Mouse (Mus musculus): ENCODE results near the gene Fam240a. TPM values are rescaled to one million over a fixed set of nuclear protein-coding genes. Genes with fewer than 3 reads are reported as not detected.

The Fam240a gene
- total RNA-seq, 4 experiments from 2014 or later = not detected

DNA sequence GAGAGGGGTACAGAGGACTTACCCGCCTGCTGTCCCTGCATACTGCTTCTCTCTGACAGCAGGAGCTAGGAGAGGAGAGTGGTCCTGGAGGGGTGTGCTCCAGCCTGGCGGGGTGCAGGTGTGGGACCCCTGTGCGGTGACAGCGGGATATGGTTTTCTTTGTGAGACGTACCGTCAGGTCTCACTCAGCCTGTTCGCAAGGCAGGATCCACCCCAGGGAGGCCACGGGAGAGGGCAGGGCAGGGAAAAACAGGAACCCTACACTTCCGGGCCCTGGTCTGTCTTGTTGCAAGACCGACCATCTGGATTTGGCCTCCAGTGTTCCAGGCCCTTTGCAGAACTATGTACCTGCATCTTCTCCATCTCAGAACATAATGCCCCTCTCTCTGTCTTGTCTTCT is 23.2 kb downstream of the Fam240a start:
- no peak for DNase-seq (ENCODE audit: low spot score)

DNA sequence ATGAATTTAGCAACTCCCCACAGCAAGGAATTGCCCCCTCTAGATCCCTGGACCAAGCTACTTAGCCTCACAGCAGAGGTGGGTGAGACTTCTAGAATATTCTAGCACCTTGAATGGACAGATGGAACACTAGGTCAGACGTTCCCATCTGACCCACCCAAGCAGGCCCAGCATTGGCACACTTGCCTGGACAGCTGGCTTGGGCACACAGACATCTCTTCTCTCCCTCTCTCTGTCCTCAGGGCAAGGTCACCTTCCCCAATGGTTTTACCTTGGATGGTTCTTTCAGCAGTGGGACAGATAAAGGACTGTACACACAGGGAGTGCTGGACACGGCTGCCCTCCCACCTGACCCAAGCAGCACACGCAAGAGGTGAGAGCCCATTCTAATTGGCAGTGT is 24.1 kb downstream of the Fam240a start:
- no peak for DNase-seq (ENCODE audit: low spot score)

DNA sequence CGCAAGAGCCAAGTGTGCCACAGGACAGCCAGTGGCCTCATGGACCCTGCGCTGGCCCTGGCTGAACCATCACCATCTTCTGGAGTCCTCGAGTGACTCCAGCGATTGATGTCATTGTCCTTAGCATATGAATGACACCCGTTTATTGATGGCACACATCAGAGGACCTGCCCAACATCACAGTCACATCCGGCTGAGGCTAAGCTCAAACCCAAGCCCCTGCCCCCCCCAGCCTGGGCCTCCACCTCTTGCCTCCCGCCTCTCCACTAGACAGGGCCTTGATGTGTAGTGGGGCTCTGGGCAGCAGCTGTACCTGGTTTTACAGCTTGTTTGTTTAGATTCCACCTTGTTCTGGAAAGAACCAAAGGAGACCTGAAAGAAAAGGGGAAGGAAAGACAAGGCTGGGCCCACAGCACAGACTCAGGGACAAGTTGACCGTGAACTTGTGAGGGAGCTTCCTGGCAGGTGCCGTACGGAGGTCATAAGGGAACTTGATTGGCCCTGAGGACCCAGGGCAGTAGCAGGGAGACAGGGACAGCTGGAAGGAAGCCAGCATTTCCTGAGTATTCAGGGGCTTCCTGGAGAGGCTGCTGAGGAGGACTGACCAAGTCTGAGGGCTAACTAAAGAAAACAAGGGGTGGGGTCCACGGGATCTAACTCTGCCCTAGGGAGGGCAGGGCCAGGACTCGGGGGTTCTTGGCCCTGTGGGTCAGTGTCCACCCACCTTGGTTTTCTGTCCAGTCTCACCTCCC is 25.4 kb downstream of the Fam240a start:
- peak; percentile 39 for DNase-seq (ENCODE audit: low spot score)

DNA sequence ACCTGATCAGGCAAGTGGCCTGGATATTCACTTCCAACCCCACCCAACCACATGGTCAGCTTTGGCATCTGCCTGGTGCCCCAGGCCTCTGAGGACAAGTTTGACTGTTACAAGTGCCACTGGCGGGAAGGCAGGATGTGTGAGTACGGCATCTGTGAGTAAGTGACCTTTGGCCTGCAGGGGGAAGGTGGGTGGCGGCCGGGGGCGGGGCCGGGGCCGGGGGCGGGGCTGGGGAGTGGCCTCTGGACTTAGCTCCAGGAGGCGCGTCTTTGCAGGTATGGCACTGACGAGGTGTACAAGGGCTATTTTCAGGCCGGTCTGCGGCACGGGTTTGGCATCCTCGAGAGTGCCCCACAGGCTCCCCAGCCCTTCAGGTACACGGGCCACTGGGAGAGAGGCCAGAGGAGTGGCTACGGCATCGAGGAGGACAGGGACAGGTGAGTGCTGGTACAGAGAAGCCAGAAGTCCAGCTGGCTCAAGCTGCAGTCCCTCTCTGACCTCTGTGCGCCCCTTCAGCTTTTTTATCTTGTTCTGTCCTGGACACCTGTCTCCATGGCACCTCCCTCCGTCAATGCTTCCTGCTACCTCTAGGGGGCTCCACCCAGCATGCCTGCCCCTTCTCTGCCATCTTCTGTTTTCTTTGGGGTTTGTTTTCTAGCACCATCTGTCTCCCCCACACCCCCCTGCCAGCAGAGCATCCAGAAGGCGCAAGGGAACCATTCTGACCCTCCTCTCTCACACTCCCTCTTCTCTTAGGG is 26.5 kb downstream of the Fam240a start:
- no peak for DNase-seq (ENCODE audit: low spot score)

DNA sequence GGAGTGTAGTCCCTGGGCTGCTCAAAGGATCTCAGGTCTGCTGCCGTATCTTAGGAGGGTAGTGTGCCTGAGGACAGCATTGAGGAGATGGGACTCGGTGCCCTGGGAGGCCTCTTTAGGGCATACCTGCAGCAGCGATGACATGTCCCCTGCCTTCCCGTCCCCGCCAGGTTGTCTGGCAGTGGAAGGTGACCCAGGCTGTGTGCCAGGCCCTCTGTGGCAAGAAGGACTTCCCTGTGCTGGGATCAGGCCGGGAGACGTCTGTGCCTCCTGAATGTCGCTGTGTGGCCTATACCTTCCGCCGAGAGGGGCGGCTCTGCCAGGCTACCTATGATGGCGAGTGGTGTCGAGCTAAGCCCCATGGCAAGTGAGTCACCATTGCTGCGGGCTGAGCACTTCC is 27.7 kb downstream of the Fam240a start:
- no peak for DNase-seq (ENCODE audit: low spot score)

DNA sequence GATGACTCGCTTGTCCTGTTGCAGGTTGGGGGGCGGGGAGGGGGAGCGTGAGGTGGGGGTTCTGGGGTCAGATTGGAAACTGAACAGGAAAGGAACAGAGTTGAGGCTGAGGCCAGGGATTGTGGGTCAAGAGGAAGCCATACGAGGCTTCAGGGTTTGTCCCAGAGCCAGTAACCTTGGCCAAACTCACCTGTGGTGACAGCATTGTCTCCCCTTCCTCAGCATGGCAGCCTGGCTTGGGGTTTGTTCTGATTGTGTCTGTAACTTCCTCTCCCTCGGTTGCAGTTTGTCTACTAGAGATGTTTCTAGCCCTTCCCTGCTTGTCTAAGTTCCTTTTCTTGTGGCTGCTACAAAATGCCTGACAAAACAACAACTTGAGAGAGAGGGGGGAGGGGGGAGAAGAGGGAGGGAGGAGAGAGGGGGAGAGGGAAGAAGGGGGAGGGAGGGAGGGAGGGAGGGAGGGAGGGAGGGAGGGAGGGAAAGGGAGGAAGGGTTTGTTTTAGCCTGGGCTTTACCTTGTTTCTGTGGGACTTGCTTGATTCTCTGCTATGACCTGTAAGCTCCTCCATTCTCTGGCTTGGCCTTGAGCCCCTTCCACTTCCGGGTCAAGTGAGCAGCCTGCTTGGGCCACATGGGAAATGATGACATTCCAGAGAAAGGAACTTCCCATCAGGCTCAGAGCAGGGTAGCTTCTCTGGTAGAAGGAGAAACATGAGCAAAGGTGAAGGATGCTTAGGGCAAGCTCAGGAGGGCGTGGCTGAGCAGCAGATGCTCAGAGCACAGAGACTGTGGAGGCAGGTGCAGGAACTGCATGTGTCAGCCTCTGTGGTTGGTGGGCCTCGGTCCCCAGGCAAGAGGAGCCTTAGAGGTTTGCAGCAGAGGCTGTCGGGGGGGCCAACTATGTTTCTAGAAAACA is 29.0 kb downstream of the Fam240a start:
- DNase-seq (ENCODE audit: low spot score) = no peak

DNA sequence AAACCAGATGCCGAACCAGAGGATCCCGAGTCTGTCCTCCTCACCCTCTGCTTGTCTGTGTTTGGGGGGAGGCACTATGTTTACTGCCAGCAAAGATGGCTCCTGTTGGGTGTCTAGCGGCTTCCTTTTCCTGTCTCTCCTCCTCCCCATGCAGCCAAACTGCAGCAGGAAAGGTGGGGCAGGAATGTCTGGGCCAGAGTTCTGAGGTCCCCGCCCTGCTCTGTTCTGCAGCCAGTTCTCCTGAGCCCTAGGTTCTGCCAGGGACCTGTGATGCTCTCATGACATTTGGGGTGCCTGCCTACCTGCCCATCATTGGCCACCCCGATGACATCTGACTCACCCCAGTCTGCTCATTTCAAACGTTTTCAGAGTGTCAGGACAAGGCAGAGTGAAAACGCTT is 34.7 kb downstream of the Fam240a start:
- DNase-seq (ENCODE audit: low spot score) = peak; percentile 75

DNA sequence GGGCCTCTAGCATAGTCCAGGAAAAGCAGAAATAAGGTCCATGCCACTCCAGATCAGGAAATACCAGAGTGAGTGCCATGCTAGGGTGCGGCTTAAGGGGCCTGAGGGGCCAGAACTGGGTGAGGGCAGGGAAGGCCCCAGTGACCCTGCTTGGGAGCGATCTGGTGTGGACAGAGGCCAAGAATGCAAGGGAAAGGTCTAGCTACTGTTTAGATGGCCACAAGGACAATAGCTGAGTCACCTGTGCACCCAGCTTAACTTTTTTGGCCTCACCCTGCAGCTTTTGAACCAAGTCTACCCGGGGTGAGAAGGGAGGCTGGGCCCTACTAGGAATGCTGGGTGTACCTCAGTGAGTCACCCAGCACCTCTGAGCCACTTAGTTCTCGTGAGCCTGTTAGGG is 35.9 kb downstream of the Fam240a start:
- no peak for DNase-seq (ENCODE audit: low spot score)

DNA sequence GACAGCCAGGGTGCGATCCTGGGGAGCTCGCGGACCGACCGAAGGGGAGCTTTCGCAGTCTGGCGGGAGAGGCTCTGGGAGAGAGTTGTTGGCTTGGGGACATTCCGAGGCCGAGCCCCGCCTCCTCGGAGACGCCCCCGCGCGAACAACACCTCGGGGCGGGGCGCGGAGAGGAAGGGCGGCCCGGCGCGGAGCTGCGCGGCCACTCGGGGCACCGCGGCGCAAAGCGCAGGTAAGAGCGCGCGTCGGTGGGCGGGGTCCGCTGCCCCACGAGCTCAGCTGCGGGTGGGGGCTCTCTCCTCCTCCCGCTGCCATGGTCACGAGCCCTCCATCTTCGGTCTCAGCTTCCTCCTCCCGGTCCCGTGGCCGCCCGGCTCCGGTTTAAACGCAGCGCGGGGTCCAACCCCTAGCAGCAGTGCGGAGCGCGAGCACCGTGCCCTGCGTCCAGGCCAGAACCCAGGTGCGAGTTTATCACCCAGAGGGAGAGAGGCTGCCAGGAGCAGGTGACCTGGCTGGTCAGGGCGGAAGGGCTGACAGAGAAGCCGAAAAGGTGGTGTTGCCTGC is 36.6 kb downstream of the Fam240a start, which contains the start of gene Tmie:
Gene Tmie (minus strand): TSS at position 116 of the 564 bp plus-strand sequence.
- DNase-seq (ENCODE audit: low spot score) = peak; percentile 83

DNA sequence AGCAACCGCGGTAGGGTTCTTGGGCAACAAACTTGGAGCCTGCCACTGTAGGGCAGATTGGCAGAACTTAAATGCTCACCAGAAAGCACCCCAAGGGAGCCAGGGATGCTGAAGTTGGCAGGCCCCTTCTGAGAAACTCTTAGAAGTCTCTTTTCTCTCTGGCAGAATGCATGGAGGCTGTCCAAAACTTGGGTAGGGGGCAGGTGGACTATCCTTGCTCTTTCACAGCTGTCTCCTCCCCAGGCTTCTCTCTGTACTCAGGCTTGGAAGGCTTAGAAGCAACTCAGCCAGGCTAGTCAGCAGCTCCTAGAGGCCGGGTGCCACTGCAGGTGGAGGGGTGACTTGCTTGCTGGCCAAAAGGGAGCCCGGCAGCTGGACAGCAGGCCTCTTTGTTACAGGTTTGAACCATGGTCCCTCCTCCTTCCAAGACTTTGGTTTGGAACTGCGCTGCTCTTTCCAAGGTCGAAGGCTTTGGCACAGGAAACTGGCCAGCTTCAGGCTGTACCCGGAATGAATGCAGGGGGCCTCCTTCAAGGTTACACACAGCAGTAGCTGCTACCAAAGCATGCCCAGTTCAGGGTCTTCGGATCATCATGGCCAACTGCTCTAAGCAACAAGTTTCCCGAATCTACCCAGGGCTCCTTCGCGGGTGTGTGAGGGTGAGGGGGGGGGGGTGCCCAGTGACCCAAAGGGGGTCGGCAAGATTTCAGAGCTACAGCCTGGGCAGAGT is 37.3 kb downstream of the Fam240a start, which contains the start of gene Als2cl:
Gene Als2cl (plus strand): TSS at position 680 of the 730 bp plus-strand sequence.
- peak; percentile 35 for DNase-seq (ENCODE audit: low spot score)

DNA sequence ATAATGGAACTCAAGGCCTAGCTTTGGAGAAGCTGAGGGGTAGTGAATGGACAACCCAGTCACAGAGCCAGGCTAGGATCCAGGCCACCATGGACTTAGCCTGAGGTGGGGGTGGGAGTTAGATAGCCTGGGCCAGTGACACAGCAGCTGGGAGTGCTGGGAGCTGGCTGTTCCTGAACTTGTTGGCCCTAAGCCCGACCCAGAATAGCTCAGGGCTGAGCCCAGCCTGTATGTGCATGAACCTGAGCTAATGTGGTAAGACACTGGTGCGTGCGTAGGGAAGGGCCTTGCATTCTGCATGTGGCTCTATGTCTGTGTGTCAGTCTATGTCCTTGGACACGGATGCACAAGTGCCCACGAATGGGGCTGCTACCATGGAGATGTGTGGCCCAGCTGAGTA is 38.8 kb downstream of the Fam240a start:
- peak; percentile 85 for DNase-seq (ENCODE audit: low spot score)

DNA sequence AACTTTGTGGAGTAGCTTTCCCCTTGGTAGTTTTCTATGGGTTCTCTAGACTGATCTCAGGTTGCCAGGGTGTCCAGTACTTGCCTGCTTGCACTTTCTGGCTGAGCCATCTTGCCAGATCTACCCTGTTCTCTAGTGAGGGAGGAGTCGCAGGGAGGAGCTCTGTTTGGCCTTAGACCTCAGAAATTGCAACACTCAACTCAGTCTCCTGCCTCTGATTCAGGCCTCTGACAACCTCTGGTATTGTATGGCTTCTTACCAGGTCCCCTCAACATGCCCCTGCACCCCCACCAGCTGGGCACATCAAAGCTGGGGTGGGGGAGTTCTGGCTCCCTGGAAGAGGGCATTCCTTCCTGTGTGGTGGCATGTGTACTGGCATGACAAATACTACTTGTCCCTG is 39.3 kb downstream of the Fam240a start:
- no peak for DNase-seq (ENCODE audit: low spot score)

DNA sequence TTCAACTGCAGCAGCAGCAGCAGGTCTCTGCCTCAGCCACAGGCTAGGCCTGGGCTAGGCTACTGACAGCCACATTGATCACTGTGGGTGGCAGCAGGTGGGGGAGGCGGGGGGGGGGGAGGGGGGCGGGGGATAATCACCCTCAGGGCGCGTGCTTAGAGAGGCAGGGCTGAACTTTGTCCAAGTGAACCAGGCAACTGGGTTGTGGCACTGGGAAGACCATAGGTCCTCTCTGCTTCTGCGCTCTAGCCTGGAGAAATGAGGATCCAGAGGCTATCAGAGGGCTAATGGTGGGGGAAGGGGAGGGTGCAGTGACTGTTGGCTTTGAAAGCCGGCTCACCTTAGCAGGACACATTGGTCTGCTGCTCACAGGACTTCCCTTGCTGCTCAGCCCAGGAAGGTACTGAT is 41.4 kb downstream of the Fam240a start:
- no peak for DNase-seq (ENCODE audit: low spot score)

DNA sequence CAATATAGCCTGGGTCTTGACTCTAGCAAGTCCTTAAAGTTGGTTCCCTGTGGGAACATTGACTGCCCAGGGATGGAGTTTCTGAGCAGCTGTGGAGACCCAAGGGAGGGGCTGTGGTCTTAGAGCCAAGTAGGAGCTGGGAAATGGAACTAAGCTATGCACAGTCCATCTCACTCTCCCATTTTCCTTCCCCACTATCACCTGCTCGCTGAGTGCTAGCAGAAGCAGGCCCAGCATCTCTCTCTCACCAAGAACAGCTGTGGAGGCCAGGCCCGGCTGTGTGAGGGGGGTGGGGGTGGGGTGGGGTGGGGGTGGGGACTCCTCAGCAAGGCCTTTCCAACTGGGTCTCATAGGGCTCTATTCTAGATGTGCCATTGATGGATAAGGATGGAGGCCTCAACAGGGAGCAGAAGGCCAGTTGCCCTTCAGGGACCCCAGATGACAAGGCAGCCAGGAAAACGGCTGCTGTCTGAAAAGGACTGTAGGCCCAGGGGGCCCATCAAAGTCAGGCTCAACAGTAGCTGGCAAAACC is 41.9 kb downstream of the Fam240a start:
- no peak for DNase-seq (ENCODE audit: low spot score)

DNA sequence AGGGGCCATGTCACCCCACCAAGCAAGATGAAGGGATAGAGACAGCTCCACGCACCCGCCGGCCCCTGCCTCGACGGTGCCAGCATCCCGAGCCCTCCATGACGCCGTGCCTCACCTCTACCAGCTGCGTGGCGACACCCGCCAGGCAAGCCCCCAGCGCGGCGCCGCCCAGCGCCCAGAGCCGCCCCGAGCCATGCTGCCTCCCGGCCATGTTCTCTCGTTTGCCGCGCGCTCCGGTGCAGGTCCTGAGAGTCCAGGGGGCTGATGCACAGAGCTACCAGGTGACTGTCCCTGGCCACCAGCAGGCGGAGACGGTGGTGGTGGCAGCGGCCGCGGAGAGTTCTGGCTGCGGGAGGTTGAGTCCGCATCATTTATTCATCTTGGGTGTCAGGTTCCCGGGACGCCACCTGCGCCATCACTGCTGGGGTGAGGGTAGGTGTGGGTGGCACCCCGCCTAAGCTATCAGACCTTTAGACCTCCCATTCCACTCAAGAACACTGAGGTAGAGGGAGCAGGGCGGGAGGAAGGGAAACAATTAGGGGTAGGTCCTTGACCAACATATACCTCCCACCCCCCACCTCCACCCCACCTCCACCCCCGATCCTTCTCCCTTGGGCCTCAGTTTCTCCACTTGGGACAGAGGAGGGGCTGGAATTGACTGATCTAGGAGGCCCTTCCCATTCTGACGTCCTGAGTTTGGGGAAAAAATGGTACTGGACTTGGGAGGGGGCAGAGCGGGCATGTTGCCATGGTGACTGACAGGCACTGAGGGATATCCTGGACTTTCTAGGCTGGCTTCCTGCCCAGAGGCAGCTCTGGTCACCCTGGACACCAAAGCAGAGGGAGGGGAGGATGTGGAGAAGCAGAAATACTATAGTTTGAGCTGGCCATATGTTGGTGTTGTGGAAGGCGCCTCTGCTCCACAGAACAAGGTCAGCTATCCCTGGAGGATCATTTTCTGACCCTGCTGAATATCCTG is 42.7 kb downstream of the Fam240a start:
- DNase-seq (ENCODE audit: low spot score) = no peak

DNA sequence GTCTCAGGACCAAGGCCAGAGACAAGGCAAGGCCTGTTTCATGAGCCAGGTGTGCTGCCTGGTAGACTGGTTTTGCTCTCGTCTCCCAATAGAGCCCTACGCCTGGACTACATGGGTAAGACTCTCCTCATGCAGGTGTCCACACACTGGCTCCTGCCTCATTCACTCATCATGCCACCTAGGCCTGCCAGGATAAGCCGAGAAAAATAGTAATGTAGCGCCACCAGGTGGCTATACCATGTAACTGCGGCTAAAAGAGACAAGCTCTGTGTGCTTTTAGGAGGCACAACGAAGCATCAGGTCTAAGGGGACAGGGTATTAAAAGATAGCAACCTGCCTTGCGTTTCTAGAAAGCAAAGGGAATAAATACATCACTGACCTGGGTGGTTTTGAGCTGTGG is 45.6 kb downstream of the Fam240a start:
- peak; percentile 54 for DNase-seq (ENCODE audit: low spot score)

All from heart, adult 8-10 months (tissue).